Mouse (Mus musculus) limb, embryonic 14.5 days (tissue): ENCODE results near the gene Tbc1d24. TPM values are rescaled to one million over a fixed set of nuclear protein-coding genes. Genes with fewer than 3 reads are reported as not detected.

Experiments
- ATAC-seq: fragments of 200-750 bp; cut with Nextera tagmentation; 2 replicates; pipeline ENCODE4 v1.8.0; 2017; ENCODE audit warnings: low read depth, moderate number of reproducible peaks, moderate TSS enrichment; ENCODE audit not compliant: low FRiP score
- DNase-seq: peaks from one replicate; pipeline ENCODE4 v3.0.0-alpha.2; 2015; ENCODE audit warnings: low spot score
- H3K27ac ChIP-seq: fragments of 300-500 bp; sonication (generic); replicated peaks from 2 replicates; pipeline ENCODE4 v1.5.1; 2014; ENCODE audit warnings: low read depth, mild to moderate bottlenecking, low read length, moderate library complexity, mixed read lengths
- H3K27me3 ChIP-seq: fragments of 300-500 bp; sonication (generic); 2 replicates; pipeline ENCODE4 v1.6.1; 2014; ENCODE audit warnings: low read length, mixed read lengths; ENCODE audit not compliant: control insufficient read depth, insufficient read depth
- H3K36me3 ChIP-seq: fragments of 300-500 bp; sonication (generic); 2 replicates; pipeline ENCODE4 v1.6.1; 2014; ENCODE audit warnings: mild to moderate bottlenecking, low read length, moderate library complexity, mixed read lengths; ENCODE audit not compliant: control insufficient read depth, insufficient read depth
- H3K4me1 ChIP-seq: fragments of 300-500 bp; sonication (generic); 2 replicates; pipeline ENCODE4 v1.6.1; 2014; ENCODE audit warnings: antibody characterized with exemption, low read length, mixed read lengths; ENCODE audit not compliant: control insufficient read depth, insufficient read depth
- H3K4me2 ChIP-seq: fragments of 300-500 bp; sonication (generic); replicated peaks from 2 replicates; pipeline ENCODE4 v1.6.1; 2014; ENCODE audit warnings: low read depth, mild to moderate bottlenecking, low read length, moderate library complexity; ENCODE audit not compliant: severe bottlenecking
- H3K4me3 ChIP-seq: fragments of 300-500 bp; sonication (generic); replicated peaks from 2 replicates; pipeline ENCODE4 v1.5.1; 2014; ENCODE audit warnings: low read length
- H3K9ac ChIP-seq: fragments of 300-500 bp; sonication (generic); 2 replicates; pipeline ENCODE4 v1.6.1; 2014; ENCODE audit warnings: mild to moderate bottlenecking, low read depth, low read length, moderate library complexity; ENCODE audit not compliant: severe bottlenecking
- H3K9me3 ChIP-seq: fragments of 300-500 bp; sonication (generic); 2 replicates; pipeline ENCODE4 v1.6.1; 2016; ENCODE audit warnings: low read length; ENCODE audit not compliant: control insufficient read depth
- POLR2A ChIP-seq: fragments of 200-500 bp; IDR thresholded peaks from 2 replicates; pipeline ENCODE4 v1.8.0; 2012; ENCODE audit warnings: inconsistent platforms, mild to moderate bottlenecking, moderate library complexity, borderline replicate concordance; ENCODE audit not compliant: insufficient read depth, insufficient read length; ENCODE audit errors: extremely low read depth
- WGBS: fragments of 180-500 bp; shearing (Covaris S2); extraction: QIAGEN DNeasy Blood & Tissue Kit; methylation state at CpG from one replicate; pipeline ENCODE4 v1.1.7; 2014; 5-methylcytosine and 5-hydroxymethylcytosine counted together
- polyA plus RNA-seq, 2 experiments: library from polyadenylated mRNA; depleted of rRNA in 1 of 2; stranded (reverse) in 1 of 2; unstranded in 1 of 2; fragments of >200 nt; fragmentation: Nextera tagmentation in 1 of 2; extraction: Ambion mirVana in 1 of 2; gene quantifications; 2 replicates each; pipeline versions ENCODE4 v1.2.1 to v1.2.3; 2012 to 2014

Gene Tbc1d24
- polyA plus RNA-seq, 2 experiments = 6.3 to 31.9 TPM

DNA sequence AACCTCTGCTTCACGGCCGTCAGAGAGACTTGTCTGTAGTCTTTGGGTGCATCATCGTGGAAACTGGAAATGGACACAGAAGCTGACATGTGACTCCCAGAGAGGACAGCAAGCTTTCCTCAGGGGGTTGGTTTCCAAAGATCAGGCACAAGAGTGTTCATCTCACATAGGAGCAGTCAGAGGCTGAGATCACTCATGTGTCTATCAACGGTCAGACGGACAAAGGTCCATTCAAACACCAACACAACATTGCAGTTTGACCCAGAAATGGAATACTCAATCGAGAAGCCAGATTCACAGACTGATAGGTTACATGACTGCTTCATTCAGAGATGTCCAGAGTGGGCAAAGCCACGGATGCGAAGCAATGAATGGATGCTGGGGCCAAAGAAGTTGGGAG, 21.4 kb upstream of the Tbc1d24 start:
- H3K4me2 ChIP-seq = no peak overlapping the region
- no peaks in the 10 kb centered on the region for H3K27me3 ChIP-seq
- H3K4me3 ChIP-seq = no peak overlapping the region
- 92% methylated on average over 8 of the region's 8 CpGs for WGBS
- H3K9me3 ChIP-seq = no peaks in the 10 kb centered on the region
- TF ChIP-seq POLR2A = no peak
- peaks cover 83% of the 10 kb centered on the region for H3K36me3 ChIP-seq
- DNase-seq (no peak), ATAC-seq (no peak)
- no peak overlapping the region for H3K27ac ChIP-seq
- H3K9ac ChIP-seq = no peak overlapping the region
- H3K4me1 ChIP-seq = no peaks in the 10 kb centered on the region

DNA sequence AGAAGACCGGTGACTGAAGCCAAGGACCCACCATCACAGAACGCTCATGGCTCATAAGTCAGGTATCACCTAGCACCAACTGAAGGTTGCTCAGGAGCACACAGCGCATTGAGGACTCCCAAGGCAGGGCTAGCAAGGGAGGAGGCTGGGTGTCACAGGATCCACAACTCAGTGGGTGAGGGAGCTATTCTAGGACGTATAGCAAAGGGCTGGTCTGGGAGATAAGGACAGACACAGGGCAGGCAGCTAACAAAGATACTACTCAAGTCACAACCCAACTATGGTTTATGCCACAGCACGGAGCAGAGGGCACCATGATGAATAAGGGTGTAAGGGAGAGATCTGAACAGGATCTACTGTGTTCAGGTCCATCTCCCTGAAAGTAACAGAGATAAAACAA, 20.5 kb upstream of the Tbc1d24 start:
- Histone ChIP-seq H3K36me3 (peaks cover 75% of the 10 kb centered on the region), H3K27ac (no peak overlapping the region), H3K4me2 (no peak overlapping the region), H3K27me3 (no peaks in the 10 kb centered on the region), H3K9ac (no peak overlapping the region), H3K4me3 (no peak overlapping the region), H3K4me1 (peaks cover 4% of the 10 kb centered on the region; the same call in 1 of the 2 replicates), H3K9me3 (no peaks in the 10 kb centered on the region)
- DNase-seq (no peak), ATAC-seq (no peak)
- WGBS = 95% methylated on average over 5 of the region's 5 CpGs
- TF ChIP-seq POLR2A = no peak

DNA sequence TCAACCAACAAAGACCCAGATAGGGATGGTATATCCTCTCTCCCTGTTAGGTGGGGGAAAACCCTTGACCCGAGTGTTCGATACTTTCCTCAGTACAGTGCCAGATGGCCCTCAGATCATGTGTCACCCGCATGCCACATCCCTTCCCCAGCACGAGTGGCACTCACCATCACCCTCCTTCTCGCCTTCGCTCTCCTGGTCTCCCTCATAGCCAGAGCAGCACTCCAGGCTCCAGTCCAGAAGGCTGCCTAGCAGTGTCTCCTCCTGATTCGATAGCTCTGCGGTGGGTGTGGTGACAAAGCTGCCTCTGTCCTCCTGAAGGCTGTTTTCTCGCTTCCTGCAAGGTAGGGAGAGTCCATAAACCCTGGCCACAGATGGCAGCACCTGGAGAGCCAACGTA, 19.4 kb upstream of the Tbc1d24 start:
- WGBS = 90% methylated on average over 10 of the region's 10 CpGs
- no peak for DNase-seq
- H3K36me3 ChIP-seq = peaks cover 66% of the 10 kb centered on the region
- no peak for TF ChIP-seq POLR2A
- no peaks in the 10 kb centered on the region for H3K9me3 ChIP-seq
- no peak overlapping the region for H3K27ac ChIP-seq
- ATAC-seq = no peak
- no peaks in the 10 kb centered on the region for H3K27me3 ChIP-seq
- H3K4me3 ChIP-seq = no peak overlapping the region
- H3K9ac ChIP-seq = no peak overlapping the region
- H3K4me2 ChIP-seq = no peak overlapping the region
- H3K4me1 ChIP-seq = peaks cover 8% of the 10 kb centered on the region

DNA sequence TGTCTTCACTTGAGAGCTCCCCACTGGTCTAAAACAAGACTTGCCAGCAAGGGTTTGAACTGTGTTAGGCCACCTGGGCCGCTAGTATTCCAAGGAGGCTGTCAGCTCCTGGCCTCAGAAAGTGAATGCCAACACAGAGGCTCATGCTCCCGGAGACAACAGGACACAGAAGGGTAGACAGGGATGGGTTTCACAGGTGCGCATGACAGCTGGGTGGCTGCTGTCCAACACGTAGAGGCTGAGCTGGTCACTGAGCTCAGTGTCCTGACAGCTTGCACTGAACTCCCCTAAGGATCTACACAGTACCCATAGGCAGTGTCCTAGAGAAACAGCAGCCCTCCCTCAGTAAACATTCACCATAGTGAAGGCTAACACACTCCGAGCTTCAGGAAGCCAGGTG, 18.2 kb upstream of the Tbc1d24 start:
- Histone ChIP-seq H3K9ac (no peak overlapping the region), H3K4me3 (no peak overlapping the region), H3K9me3 (no peaks in the 10 kb centered on the region), H3K27ac (no peak overlapping the region), H3K4me1 (peaks cover 13% of the 10 kb centered on the region), H3K36me3 (peaks cover 57% of the 10 kb centered on the region), H3K4me2 (no peak overlapping the region), H3K27me3 (no peaks in the 10 kb centered on the region)
- no peak for TF ChIP-seq POLR2A
- no peak for ATAC-seq
- DNase-seq = no peak
- WGBS = 93% methylated on average over 5 of the region's 5 CpGs

DNA sequence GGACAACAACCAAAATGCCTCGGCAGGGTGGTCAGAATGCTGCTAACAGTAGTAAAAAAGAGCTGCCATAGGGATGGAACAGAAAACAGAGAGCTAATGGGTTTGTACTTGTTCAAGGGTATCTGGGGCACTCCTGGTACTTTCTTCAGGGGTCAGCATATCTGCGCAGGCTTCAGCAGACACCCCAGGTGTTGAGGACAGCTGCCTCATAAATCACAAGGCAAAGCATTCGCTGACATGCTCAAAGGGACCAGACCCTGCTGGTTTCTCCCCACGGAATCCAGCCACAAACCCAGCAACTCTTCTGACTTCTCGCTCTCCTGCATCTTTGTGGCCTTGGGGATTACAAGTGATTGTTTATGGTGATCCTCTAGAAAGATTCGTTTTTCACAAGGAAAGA, 17.3 kb upstream of the Tbc1d24 start:
- no peak overlapping the region for H3K4me3 ChIP-seq
- 50% methylated on average over 6 of the region's 6 CpGs for WGBS
- no peak for TF ChIP-seq POLR2A
- H3K36me3 ChIP-seq = peaks cover 55% of the 10 kb centered on the region
- H3K4me2 ChIP-seq = no peak overlapping the region
- H3K4me1 ChIP-seq = peaks cover 13% of the 10 kb centered on the region
- H3K27me3 ChIP-seq = no peaks in the 10 kb centered on the region
- DNase-seq = no peak
- no peak overlapping the region for H3K27ac ChIP-seq
- no peak for ATAC-seq
- H3K9ac ChIP-seq = no peak overlapping the region
- H3K9me3 ChIP-seq = no peaks in the 10 kb centered on the region
